Mouse (Mus musculus) forelimb bud, embryonic 11.5 days (tissue): ENCODE measurements at regions not wholly inside any gene's neighbourhood (a gene's known extent, or its start where the extent isn't known, plus 50 kb on each side); places are given as distances from the start of the nearest gene placed in this dataset.
"Not testable (repeated sequence)": the region's sequence is repeated elsewhere in the genome, so short reads cannot be mapped to it uniquely, and the experiment has no call there.

Experiments used
- DNase-seq: peaks from one replicate; pipeline ENCODE4 v3.0.0-alpha.2; 2012; ENCODE audit warnings: low read depth, low spot score

- DNase-seq, result no peak
Measured at GRCm38 (mm10) chr14:54000527-54000926, 253.4 kb downstream of the Dad1 start.

GRCm38 (mm10) chr14:53993427-53993826, 260.5 kb downstream of the Dad1 start:
- no peak for DNase-seq

- no peak for DNase-seq
Measured at GRCm38 (mm10) chr14:53992712-53993286, 261.1 kb downstream of the Dad1 start.

- no peak for DNase-seq
Measured at GRCm38 (mm10) chr14:53991390-53991789, 262.5 kb downstream of the Dad1 start.

- no peak for DNase-seq
Measured at GRCm38 (mm10) chr14:53980771-53981170, 273.1 kb downstream of the Dad1 start.

- DNase-seq, result not testable (repeated sequence)
Measured at GRCm38 (mm10) chr14:53961426-53961825, 292.5 kb downstream of the Dad1 start.

- DNase-seq, result no peak
Measured at GRCm38 (mm10) chr14:53960779-53961178, 293.1 kb downstream of the Dad1 start.

GRCm38 (mm10) chr14:53935791-53936231, 318.1 kb downstream of the Dad1 start:
- not testable (repeated sequence) for DNase-seq

GRCm38 (mm10) chr14:53935336-53935735, 318.6 kb downstream of the Dad1 start:
- not testable (repeated sequence) for DNase-seq

- no peak for DNase-seq
Measured at GRCm38 (mm10) chr14:53910871-53911270, 343.0 kb downstream of the Dad1 start.

GRCm38 (mm10) chr14:53904578-53904977, 349.3 kb downstream of the Dad1 start:
- DNase-seq, result no peak

- DNase-seq, result no peak
Measured at GRCm38 (mm10) chr14:53901103-53901502, 352.8 kb downstream of the Dad1 start.

GRCm38 (mm10) chr14:53881304-53881703, 372.6 kb downstream of the Dad1 start:
- peak; percentile 26 for DNase-seq

GRCm38 (mm10) chr14:53876581-53876980, 377.3 kb downstream of the Dad1 start:
- no peak for DNase-seq

- no peak for DNase-seq
Measured at GRCm38 (mm10) chr14:53875736-53876135, 378.2 kb downstream of the Dad1 start.

- DNase-seq, result no peak
Measured at GRCm38 (mm10) chr14:53847049-53847448, 406.9 kb downstream of the Dad1 start.

GRCm38 (mm10) chr14:53845646-53846045, 408.3 kb downstream of the Dad1 start:
- DNase-seq, result no peak

- DNase-seq, result no peak
Measured at GRCm38 (mm10) chr14:53832553-53832952, 421.4 kb downstream of the Dad1 start.

GRCm38 (mm10) chr14:53831651-53832050, 422.3 kb downstream of the Dad1 start:
- DNase-seq, result no peak

- no peak for DNase-seq
Measured at GRCm38 (mm10) chr14:53830717-53831116, 423.2 kb downstream of the Dad1 start.

- no peak for DNase-seq
Measured at GRCm38 (mm10) chr14:53826782-53827181, 427.1 kb downstream of the Dad1 start.

GRCm38 (mm10) chr14:53806231-53806630, 447.7 kb downstream of the Dad1 start:
- peak; percentile 58 for DNase-seq

GRCm38 (mm10) chr14:53803698-53804620, 449.9 kb downstream of the Dad1 start:
- DNase-seq, result peak; percentile 82
